In genomic region chr2:145831949-145832835, GRCm38 (mm10) we compare ENCODE assay signal across 8 mouse cellular contexts.
A peak's percentile ranks its signal among the peaks of the same experiment; 100 is the strongest.
DNase-seq lines count a peak whose midpoint lies in the region; ATAC-seq and TF ChIP-seq lines count a peak whose summit lies in the region.

No protein-coding gene starts in this region.

- peak overlapping the region; percentile 37 for H3K4me2 ChIP-seq in hindbrain, postnatal 0 days (ENCODE audit: low read depth, low read length)

- no peaks in the 10 kb centered on the region for H3K9me3 ChIP-seq in hindbrain, postnatal 0 days (ENCODE audit: low read length)

- intact Hi-C loops in gastrocnemius, postnatal 14 days (cut with DNase I; ENCODE audit: low total_unique reads), result no loop called here

- no peak overlapping the region for H3K9ac ChIP-seq in hindbrain, postnatal 0 days (replicated peaks; ENCODE audit: low read length)

- H3K4me3 ChIP-seq in hindbrain, postnatal 0 days (ENCODE audit: low read length), result 0 out of 2 replicates have a peak overlapping the region, but pooled peaks have one; percentile 2

- ATAC-seq in hindbrain, postnatal 0 days, result peak; percentile 93
- no peak for ATAC-seq in erythroid progenitor cell, adult 5-6 weeks (replicated peaks; ENCODE audit: low FRiP score, poor library complexity, severe bottlenecking)

- peak; percentile 59 for DNase-seq in ZHBTc4 (ENCODE audit: low read depth, low spot score)
- peak; percentile 85 for DNase-seq in embryo, embryonic 11 days
- peak; percentile 38 for DNase-seq in gastrocnemius, postnatal 14 days
- peak; percentile 80 for DNase-seq in hindbrain, postnatal 0 days (ENCODE audit: low spot score)
- peak; percentile 37 to 58 for DNase-seq in layer of hippocampus, postnatal 36 days
- DNase-seq in lung, postnatal 25 days (ENCODE audit: low spot score), result peak; percentile 81
- DNase-seq in retina, embryonic 14.5 days (ENCODE audit: low spot score), result peak; percentile 10

- TF ChIP-seq CTCF in hindbrain, postnatal 0 days (IDR thresholded peaks at IDR 0.05; ENCODE audit: low read depth), result no peak

- peak overlapping the region; percentile 76 for H3K27ac ChIP-seq in hindbrain, postnatal 0 days

- no peaks in the 10 kb centered on the region for H3K27me3 ChIP-seq in hindbrain, postnatal 0 days (ENCODE audit: insufficient read depth, low read length)

- 27% methylated on average over 17 of the region's 17 CpGs for WGBS in hindbrain, postnatal 0 days

- no peaks in the 10 kb centered on the region for H3K36me3 ChIP-seq in hindbrain, postnatal 0 days (ENCODE audit: insufficient read depth, low read length)

- peaks cover 11% of the 10 kb centered on the region; the same call in 1 of the 2 replicates for H3K4me1 ChIP-seq in hindbrain, postnatal 0 days (ENCODE audit: insufficient read depth, low read length)

Comparison
In these comparisons a context has a peak if more than half of its experiments do, and no peak if none do; other contexts are left out.
1. DNase-seq: peak in every context shown above with its lines; median percentile 85 in embryo, embryonic 11 days; 81 in lung, postnatal 25 days; 80 in hindbrain, postnatal 0 days; 59 in ZHBTc4; 48 in layer of hippocampus, postnatal 36 days; 38 in gastrocnemius, postnatal 14 days; 10 in retina, embryonic 14.5 days.